Mouse (Mus musculus): ENCODE data around the gene Gprin2.

- no peak for TF ChIP-seq CTCF (IDR thresholded peaks at IDR 0.05; ENCODE audit: borderline replicate concordance, insufficient read depth, low read depth, low read length)
- TF ChIP-seq POLR2A (IDR thresholded peaks at IDR 0.05; ENCODE audit: borderline replicate concordance, insufficient read depth, low read length) = no peak
Measured at GRCm38 (mm10) chr14:34155752-34156151, 45.7 kb downstream of the Gprin2 start.
